Mouse (Mus musculus) MEL-GATA-1-ER (cell line): ENCODE results near the gene Bach2.

Experiments used
- DNase-seq: peaks from one replicate; pipeline ENCODE4 v3.0.0-alpha.2; 2012; ENCODE audit warnings: low read depth; ENCODE audit errors: extremely low read depth

The Bach2 gene

GRCm38 (mm10) chr4:32223563-32223962 lies 15.0 kb upstream of the Bach2 start:
- no peak for DNase-seq

- no peak for DNase-seq
Measured at GRCm38 (mm10) chr4:32225191-32225590, 13.4 kb upstream of the Bach2 start.

DNA sequence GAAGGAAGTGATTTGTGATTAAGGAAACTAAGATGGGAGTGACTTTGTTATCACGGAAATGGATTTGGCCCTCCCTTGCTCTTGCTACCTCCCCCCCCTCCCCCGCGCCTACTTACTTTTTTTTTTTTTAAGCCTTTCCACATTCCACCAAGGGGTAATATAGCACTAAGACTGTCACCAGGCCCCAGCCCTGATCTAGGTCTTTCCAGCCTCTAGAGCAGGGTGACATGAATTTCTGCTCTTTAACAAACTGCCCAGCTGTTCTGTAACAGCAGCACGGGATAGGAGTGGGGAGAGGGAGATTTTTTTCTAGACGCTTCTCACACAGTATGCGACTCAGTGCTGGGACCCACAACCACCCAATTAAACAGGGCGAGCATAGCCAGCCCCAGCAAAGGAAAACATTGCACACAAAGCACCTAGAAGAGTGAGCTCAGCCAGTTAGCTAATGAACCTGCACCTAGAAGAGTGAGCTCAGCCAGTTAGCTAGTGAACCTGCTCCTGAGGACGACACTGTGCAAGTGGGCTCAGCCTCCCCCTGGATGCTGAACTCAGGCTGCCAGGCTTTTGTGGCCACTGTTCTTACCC lies 10.5 kb upstream of the Bach2 start:
- no peak for DNase-seq

DNA sequence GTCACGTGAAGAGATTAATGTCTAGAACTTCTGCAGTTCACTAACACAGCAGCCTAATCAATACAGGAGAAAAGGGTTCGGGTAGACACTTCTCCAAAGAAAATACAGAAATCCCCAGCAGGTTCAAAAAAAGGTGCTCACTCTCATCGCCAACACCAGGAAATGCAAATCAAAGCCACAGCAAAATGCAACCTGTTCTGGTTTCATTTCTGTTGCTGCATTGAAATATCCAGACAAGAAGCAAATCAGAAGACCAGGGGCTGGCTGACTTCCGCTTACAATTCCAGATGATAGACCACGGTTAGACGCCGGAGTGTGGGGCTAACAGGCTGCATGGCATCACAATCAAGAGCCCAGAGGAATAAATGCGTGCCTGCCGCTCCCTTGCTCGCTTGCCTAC lies 9.3 kb upstream of the Bach2 start:
- DNase-seq: no peak

GRCm38 (mm10) chr4:32231258-32232055 lies 7.1 kb upstream of the Bach2 start:
- DNase-seq: no peak

DNA sequence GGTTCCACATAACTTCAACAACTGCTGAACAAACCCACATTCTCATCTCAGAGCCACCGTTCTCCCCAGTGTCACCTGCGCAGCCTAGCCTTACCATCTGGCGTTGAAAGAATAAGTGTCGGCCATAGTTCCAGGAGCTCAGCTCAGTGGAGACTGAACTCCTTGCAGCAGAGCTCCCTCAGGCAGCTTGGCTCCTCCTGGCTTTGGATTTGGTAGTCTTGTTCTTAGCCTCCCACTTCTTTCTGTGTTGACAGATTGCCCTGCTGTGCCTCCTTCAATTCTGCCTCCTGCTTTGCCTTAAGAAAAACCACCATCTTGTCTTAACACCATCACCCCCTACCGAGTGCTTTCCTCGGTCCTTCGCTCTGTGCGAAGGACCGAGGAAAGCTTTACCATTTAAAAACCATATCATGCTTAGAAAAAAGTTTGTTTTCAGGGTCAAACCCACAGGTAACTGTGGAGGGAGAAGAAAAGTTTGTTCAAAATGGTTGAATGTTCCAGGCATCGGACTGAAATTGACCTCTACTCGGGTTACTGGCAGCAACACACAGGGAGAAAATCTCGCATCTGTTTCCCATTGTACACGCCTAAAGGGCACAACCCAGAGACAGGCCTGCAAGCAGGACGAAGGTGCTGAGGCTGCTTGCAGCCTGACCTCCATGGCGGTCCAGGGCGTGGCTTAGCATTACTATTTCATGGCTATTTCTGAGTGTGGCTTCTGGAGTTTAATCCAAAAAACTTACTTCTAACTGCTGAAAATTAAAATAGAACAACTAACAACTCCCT lies 2.5 kb upstream of the Bach2 start:
- DNase-seq: no peak

- no peak for DNase-seq
Measured at GRCm38 (mm10) chr4:32238921-32239748, 531 bp downstream of the Bach2 start.

- DNase-seq: peak; percentile 13
Measured at GRCm38 (mm10) chr4:32239749-32240131, 1.1 kb downstream of the Bach2 start.

GRCm38 (mm10) chr4:32240457-32241030 lies 1.9 kb downstream of the Bach2 start:
- no peak for DNase-seq

DNA sequence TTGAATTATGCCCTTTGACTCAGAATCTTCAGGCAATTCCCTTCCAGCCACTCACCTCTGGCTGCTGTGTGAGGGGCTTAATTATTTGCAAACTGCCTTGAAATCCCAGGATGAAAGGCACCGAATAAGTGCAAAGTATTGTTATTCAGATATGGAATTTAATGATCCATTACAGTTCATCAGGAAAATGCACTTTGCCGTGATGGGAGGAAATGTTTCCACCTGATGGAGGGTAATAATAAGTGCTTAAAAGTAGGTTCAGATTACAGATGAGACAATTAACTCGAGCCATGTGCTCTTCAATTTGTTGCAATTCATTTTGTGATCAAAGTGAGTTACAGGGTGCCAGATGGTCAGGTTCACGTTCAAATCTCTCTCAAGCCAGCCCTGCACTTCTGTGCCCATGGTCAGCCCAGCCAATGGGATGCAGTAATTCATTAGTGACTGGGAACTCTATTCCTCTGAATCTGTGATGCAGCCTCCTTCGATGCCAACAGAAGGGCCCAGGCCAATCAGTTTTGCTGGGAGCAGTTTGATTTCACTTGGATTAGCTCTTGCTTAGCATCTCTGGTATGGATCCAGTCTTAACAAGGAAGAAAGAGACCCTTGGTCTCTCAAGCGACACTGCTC lies 2.9 kb downstream of the Bach2 start:
- DNase-seq: no peak

GRCm38 (mm10) chr4:32242122-32242615 lies 3.6 kb downstream of the Bach2 start:
- no peak for DNase-seq

DNA sequence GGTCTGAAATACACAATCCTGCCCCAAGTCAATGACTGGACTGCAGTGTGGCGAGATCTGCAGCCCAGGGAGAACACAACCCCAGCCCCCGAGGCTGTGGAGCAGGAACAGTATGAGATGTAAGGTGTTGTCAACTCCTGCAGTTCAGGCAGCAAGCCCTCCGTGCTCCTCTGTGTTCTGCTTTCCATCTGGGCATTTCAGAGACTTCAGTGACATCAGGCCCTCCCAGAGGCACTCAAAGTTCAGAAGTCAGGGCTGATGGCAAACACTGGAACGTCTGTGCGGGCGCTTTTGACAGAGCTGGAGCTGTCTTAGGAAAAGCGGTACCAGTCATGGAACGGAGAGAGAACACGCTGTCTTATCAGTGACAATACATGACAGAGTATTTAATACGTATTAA lies 4.9 kb downstream of the Bach2 start:
- no peak for DNase-seq

DNA sequence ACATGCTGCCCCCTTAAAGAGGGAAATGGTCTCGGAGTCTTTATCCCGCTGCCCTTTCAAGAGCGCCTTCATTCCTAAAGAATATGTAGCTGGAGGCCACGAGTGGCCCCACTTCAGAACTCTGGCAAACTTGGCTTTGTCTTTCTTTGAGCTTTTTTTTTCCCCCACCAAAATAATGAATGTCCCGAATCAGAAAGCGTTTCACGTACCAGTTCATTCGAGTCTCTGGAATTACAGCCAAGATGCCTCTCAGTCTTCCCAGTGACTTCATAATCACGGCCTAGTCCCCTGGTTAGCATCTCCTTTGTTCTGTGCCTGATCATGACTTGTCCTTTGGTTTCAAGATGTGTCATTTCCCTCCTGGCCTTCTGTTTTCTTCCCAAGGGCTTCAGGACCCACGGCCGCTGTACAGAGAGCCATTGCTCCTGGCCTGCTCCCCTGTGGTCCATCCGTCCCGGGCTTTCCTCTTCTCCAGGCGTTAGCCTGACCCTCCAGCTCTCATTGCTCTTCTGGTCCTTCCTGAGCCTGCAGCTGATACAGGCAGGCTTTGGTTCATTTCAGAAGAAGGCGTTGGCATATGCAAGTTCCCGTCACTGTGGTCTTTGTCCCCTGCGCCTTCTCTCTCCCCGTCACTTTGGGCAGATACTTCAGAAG lies 5.6 kb downstream of the Bach2 start:
- no peak for DNase-seq

GRCm38 (mm10) chr4:32245586-32245985 lies 7.0 kb downstream of the Bach2 start:
- no peak for DNase-seq

GRCm38 (mm10) chr4:32246020-32246419 lies 7.4 kb downstream of the Bach2 start:
- no peak for DNase-seq

DNA sequence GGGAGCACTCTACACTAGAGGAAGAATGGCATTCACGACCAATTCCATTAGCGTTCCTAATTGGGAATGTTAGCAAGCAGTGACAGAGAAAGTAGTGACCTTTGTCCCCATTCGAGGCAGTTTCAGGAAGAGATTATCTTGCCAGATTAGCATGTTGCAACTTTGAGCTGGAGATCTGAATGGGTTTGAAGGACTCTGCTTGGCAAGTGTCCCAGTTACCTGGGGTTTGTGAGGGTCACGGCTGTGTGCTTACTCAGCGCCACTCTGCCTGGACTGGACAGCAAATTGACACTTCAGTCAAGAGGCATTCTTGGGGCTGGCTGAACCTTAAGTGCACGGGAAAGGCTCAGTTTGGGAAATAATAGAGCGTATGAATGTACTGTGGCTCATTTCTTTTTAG lies 8.2 kb downstream of the Bach2 start:
- no peak for DNase-seq

DNA sequence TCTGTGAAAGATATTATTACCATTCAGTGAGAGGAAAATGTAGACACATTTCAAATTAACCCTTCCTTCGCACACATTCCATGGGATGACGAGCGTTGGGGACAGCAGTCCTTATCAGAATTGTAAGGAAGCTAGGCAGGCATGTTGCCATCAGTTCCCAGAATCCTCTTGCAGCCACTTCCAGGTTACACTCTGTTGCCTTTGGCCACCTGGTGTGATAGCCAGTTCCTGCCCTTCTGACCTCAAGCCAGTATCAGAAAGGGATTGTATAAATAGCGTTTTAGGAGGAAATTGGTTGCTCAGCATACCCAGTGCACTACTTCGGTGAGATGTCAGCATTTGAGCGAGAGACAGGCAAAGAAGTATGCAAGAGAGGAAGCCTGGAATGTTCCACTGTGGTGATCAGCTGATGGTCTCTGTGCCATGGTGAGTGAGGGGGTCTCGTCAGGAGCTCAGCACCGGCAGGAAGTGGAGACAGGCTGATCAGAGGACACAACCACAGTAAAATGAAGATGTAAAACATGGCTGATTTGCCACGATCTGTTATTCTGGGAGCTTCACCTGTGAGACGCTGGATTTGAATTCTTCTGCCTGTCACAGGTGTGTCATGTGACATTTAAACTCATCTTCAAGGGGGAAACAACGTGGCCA lies 9.0 kb downstream of the Bach2 start:
- no peak for DNase-seq

DNA sequence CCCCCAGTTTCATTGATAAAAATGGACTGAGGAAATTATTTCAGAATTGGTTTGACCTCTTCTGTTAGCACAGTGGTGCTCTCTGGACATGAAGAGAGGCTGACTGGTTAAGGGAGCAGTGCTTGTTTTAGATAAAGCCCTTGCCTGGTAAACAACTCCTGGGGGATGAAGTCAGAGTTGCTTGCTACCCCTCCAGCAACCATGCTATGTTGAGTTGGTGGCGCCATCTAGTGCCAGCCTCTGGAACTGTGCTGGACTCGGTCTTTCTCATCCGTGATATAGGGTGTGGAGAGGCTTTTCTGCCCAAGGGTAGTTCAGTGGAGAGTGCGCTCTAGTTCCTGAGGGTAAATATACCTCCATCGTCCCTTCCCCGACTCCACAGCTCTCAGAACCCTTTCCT lies 9.6 kb downstream of the Bach2 start:
- DNase-seq: peak; percentile 57

DNA sequence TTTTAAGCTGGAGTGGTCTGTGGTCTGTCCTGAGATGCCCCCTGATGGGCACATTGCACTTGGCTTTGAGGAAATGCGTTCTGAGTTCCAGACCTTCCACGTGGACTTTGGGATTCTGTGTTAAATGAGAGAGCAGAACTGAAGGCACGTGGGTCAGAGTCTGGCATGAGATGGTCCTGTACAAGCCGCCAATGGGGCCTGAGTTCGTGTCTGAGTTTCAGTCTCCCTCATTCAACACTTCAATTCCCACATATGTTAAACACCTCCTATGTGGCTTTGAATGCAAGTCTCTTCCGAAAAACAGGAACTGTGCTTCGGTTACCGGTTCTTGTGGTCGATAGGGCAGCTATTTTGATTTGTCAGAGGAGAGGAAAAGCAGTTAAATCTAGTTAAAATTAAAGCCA lies 10.4 kb downstream of the Bach2 start:
- peak; percentile 44 for DNase-seq
